Mouse (Mus musculus) heart, embryonic 13.5 days (tissue): ENCODE data around the gene Nxph1. TPM values are rescaled to one million over a fixed set of nuclear protein-coding genes. Genes with fewer than 3 reads are reported as not detected.

Experiments used
- ATAC-seq: fragments of 200-750 bp; cut with Nextera tagmentation; 2 replicates; pipeline ENCODE4 v1.8.0; 2017; ENCODE audit warnings: moderate TSS enrichment; ENCODE audit not compliant: insufficient number of reproducible peaks, low FRiP score, low TSS enrichment; ENCODE audit errors: extremely low read depth
- H3K27ac ChIP-seq: fragments of 300-500 bp; sonication (generic); replicated peaks from 2 replicates; pipeline ENCODE4 v1.5.1; 2015; ENCODE audit warnings: moderate library complexity, mild to moderate bottlenecking, inconsistent platforms
- H3K27me3 ChIP-seq: fragments of 300-500 bp; sonication (generic); replicated peaks from 2 replicates; pipeline ENCODE4 v1.6.1; 2015; ENCODE audit warnings: mild to moderate bottlenecking, inconsistent platforms
- H3K36me3 ChIP-seq: fragments of 300-500 bp; sonication (generic); 2 replicates; pipeline ENCODE4 v1.6.1; 2015; ENCODE audit warnings: mild to moderate bottlenecking, inconsistent platforms
- H3K4me1 ChIP-seq: fragments of 300-500 bp; sonication (generic); 2 replicates; pipeline ENCODE4 v1.6.1; 2015; ENCODE audit warnings: inconsistent platforms
- H3K4me2 ChIP-seq: fragments of 300-500 bp; sonication (generic); 2 replicates; pipeline ENCODE4 v1.6.1; 2015; ENCODE audit warnings: inconsistent platforms, mild to moderate bottlenecking, moderate library complexity
- H3K4me3 ChIP-seq: fragments of 300-500 bp; sonication (generic); 2 replicates; pipeline ENCODE4 v1.5.1; 2015; ENCODE audit warnings: moderate library complexity, mild to moderate bottlenecking, inconsistent platforms
- H3K9ac ChIP-seq: fragments of 300-500 bp; sonication (generic); 2 replicates; pipeline ENCODE4 v1.6.1; 2015; ENCODE audit warnings: inconsistent platforms, mild to moderate bottlenecking, moderate library complexity
- H3K9me3 ChIP-seq: fragments of 300-500 bp; sonication (generic); 2 replicates; pipeline ENCODE4 v1.6.1; 2016; ENCODE audit warnings: inconsistent platforms
- WGBS: fragments of 180-500 bp; shearing (Covaris S2); methylation state at CpG from one replicate; pipeline ENCODE4 v1.1.7; 2015; ENCODE audit warnings: mixed read lengths; 5-methylcytosine and 5-hydroxymethylcytosine counted together
- polyA plus RNA-seq: library from polyadenylated mRNA; unstranded; fragments of >200 nt; fragmentation: Nextera tagmentation; extraction: Ambion mirVana; gene quantifications from 2 replicates; pipeline ENCODE4 v1.2.1, GENCODE M21; 2015

Gene Nxph1
- polyA plus RNA-seq, 1 experiment from 2014 or later = 0.09 TPM

DNA sequence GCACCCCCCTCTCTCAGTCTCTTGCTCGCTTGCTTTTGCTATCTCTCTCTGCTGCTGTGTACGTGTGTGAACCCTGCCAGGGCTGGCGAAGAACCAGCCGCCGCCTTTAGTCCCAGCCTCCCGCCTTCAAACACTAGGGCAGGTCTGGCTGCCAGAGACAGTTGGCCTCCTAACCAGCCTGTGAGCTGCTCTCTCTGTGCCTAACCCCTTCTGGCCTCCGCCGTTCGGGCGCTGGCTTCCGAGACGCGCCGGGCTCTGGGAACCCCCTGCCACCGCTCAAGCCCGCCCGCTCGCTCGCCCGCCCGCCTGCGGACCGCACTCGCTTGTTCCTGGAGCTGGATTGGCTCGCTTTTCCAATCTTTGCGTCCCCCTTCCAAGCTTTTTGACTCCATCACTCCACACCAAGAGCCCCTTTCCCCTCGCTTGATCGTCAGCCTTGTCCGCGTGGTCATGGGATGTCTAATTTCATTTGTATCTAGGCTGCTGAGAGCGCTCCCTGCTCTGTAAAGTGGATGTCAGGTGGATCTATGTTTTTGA is 1.5 kb downstream of the Nxph1 start:
- Histone ChIP-seq H3K27ac (no peak overlapping the region), H3K27me3 (peaks cover 86% of the 10 kb centered on the region), H3K4me3 (peak overlapping the region; percentile 37), H3K9me3 (no peaks in the 10 kb centered on the region), H3K36me3 (no peaks in the 10 kb centered on the region), H3K4me2 (peak overlapping the region; percentile 67), H3K4me1 (peaks cover 30% of the 10 kb centered on the region), H3K9ac (no peak overlapping the region)
- ATAC-seq = no peak
- 1% methylated on average over 23 of the region's 31 CpGs for WGBS

DNA sequence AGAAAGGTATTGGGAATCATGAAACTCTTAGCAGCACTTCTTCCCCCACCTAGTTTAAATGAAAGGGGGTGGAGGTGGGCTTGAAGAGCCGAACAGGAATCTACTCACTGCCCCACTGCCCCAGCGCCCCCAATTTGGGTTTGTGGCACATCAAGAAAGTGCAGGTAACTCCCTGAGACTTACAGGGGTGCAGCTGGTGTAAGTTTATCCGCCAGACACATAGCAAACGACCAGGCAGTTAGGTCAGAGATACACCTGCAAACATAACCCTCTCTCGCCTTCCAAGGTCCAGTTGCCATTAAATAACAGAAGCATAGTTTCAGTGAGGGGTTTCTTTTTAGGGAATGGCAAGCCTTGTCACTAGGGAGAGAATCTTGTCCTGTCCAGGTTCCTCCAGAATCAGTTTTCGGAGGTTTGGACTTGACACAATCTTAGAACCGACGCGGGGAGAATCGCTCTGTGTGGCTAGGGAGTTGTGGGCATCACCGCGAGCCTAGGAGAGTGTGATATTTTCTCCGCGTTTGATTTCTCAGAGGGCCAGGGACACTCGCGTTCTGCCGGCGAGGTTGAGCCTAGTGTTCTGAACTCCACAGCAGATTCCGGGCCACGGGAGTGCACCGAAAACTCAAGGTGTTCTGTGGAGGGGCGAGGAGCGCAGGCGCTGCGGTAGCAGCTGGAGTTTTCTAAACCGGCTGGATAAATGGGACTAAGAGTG is 2.5 kb downstream of the Nxph1 start:
- Histone ChIP-seq H3K27ac (no peak overlapping the region), H3K4me2 (peak overlapping the region; percentile 71)
- no peak for ATAC-seq

DNA sequence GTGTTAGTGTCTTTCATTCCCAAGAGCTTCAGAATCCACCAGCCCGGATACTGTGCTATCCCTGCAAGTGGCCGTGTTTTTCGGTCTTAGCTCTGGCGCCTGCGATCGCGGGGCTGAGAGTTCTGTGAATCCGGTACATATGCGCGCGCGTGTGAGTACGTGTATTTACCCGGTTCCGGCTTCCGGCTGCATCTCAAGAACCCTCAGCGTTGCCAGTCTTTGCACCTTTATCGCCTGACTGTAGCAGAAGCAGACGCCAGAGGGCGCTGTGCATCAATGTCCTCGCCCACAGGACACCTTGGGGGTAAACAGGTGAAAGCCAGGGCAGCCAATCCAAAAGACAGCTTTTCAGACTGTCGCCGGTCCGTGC is 3.1 kb downstream of the Nxph1 start:
- 0% methylated on average over 24 of the region's 24 CpGs for WGBS
- no peak overlapping the region for H3K9ac ChIP-seq
- ATAC-seq = no peak

More for the DNA sequence above, 2.5 kb downstream of the Nxph1 start:
- 3% methylated on average over 26 of the region's 26 CpGs for WGBS
- Histone ChIP-seq H3K4me1 (peaks cover 30% of the 10 kb centered on the region), H3K27me3 (peaks cover 95% of the 10 kb centered on the region), H3K9me3 (no peaks in the 10 kb centered on the region), H3K36me3 (no peaks in the 10 kb centered on the region), H3K4me3 (peak overlapping the region; percentile 47), H3K9ac (no peak overlapping the region)

DNA sequence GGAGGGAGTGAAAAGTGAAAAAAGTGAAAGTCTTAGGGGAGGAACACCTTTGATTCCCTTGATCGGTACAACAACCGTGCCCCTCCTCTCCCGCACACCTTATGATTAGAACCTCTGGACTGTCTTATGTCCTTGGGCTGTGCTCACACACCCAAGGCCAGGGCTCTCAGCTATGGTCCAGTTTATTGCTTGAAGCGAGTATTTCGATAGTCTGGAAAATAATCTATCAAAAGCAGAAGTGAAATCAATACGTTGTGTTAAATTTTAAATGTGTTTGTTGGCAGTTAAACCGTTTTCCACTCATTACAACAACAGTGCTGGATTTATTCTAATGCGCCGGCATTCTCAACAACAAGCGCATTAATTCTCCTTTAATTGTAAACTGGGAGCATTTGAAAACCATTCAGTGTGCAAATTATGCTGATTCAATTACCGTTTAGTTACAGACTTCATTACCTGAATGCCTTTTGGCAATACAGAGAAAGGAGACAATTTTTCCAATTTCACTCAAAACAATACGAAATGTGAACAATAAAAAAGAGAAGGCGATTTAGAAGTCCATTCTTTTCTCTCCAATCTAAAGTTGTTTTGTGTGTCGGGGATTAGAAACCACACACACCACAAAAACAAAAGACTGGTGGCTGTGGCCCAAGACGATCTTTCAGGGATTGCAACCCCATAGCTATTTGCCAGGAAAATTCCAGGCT is 3.8 kb downstream of the Nxph1 start:
- Histone ChIP-seq H3K36me3 (no peaks in the 10 kb centered on the region), H3K27ac (no peak overlapping the region), H3K27me3 (peaks cover 97% of the 10 kb centered on the region), H3K4me2 (peak overlapping the region; percentile 71), H3K9ac (no peak overlapping the region), H3K9me3 (no peaks in the 10 kb centered on the region), H3K4me3 (no peak overlapping the region; the same call in 1 of the 2 replicates), H3K4me1 (peaks cover 30% of the 10 kb centered on the region)
- WGBS = 24% methylated on average over 15 of the region's 15 CpGs
- ATAC-seq = no peak

More for the DNA sequence above, 3.1 kb downstream of the Nxph1 start:
- Histone ChIP-seq H3K4me1 (peaks cover 30% of the 10 kb centered on the region), H3K36me3 (no peaks in the 10 kb centered on the region), H3K4me2 (peak overlapping the region; percentile 71), H3K27ac (no peak overlapping the region), H3K9me3 (no peaks in the 10 kb centered on the region), H3K27me3 (peaks cover 96% of the 10 kb centered on the region), H3K4me3 (peak overlapping the region; percentile 47)

DNA sequence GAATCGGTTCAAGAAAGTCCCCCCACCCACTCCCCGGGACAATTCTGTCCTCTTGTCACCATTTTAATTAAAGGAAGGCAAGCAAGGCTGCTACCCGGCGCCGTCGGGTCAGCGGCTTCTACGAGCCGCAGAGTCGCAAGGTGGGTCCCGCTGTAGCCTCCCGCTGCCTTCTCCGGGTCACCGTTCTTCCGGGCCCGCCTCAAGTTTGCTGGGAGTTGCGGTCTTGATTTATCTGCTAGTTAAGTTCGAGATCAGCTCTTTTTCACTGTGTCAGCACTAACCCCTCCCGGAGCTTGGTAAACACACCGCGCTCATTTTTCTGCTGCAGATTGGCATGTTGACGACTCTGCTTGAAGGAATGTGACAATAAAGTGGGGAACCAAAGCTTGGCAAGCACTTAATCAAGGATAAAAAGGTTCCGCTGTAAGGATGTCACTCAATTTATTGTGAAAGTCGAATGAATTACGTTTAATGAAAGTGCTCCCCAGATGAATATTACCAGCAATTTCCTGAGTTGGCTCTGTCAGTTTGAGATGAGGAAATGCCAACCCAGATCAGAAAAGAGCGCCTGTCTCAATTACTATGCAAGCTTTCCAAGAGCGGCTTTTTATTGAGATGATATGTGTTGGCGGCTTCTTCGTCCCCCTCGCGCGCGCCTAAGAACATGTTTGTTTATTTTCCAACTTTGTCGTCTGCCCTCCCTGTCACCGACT is 7.7 kb downstream of the Nxph1 start:
- Histone ChIP-seq H3K4me1 (peaks cover 15% of the 10 kb centered on the region), H3K27ac (no peak overlapping the region), H3K9ac (no peak overlapping the region), H3K4me3 (peak overlapping the region; percentile 9; the same call in 1 of the 2 replicates), H3K36me3 (no peaks in the 10 kb centered on the region), H3K27me3 (peaks cover 91% of the 10 kb centered on the region), H3K9me3 (no peaks in the 10 kb centered on the region), H3K4me2 (no peak overlapping the region)
- no peak for ATAC-seq
- WGBS = 1% methylated on average over 35 of the region's 35 CpGs

DNA sequence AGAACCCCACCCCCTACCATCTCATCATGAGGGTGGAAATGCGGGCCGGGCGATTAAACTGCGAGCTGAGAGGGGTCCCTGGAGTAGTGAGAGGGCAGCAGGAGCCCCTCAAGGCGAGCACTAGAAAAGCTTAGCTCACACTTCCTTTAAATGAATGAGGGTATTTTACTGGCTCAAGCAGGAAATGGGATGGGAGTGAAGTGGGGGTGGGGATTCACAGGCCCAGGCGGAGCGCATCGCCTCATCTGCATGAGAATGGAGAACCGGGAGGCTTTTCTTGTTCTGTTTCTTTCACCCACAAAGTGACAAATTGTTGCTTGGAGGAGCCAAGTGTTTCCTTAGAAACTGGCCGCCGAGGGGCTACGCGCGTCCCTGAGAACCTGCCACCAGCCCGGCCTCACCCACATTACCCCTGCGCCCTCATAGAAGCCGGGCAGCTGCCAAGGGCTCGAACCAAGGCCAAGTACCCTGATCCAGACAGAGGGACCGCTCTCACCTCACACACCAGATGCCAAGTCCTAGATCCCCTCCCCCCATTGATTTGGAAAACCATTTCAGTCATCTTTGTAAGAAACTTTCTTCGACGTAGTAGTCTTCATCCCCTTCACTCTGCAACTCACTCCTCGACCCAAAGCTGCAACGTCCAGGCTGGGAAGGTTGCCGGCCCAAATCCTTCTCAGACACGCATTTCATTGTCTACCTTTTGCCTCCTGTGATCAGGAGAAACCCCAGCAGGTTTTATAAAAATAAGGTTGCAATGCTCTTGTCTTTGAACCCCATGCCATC is 8.7 kb downstream of the Nxph1 start:
- H3K27ac ChIP-seq = no peak overlapping the region
- no peak for ATAC-seq
- WGBS = 2% methylated on average over 25 of the region's 25 CpGs

DNA sequence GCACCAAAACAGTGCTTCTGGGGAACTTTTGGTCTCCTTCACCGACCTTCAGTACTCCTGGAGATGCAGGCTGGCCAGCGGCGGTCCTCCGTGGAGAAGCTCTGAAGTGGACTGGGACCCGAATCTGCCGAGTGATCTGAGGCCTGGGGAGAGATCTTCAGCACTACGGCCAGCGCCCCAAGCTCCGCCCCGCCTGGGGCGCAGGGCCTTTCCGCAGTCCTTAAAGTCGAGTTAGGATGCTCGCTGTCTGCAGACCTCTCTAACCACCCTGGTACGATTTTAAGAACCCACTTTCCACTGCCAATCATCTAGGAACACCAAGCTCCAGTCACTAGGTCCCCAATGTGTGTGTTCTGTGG is 9.3 kb downstream of the Nxph1 start:
- H3K27me3 ChIP-seq = peaks cover 75% of the 10 kb centered on the region
- H3K4me2 ChIP-seq = peak overlapping the region; percentile 49
- no peaks in the 10 kb centered on the region for H3K36me3 ChIP-seq
- H3K4me1 ChIP-seq = peaks cover 9% of the 10 kb centered on the region
- no peak for ATAC-seq
- no peak overlapping the region for H3K9ac ChIP-seq
- H3K9me3 ChIP-seq = no peaks in the 10 kb centered on the region
- H3K27ac ChIP-seq = no peak overlapping the region
- under 1% methylated on average over 15 of the region's 15 CpGs for WGBS
- no peak overlapping the region; the same call in 1 of the 2 replicates for H3K4me3 ChIP-seq

More for the DNA sequence above, 8.7 kb downstream of the Nxph1 start:
- peaks cover 9% of the 10 kb centered on the region for H3K4me1 ChIP-seq
- H3K9ac ChIP-seq = no peak overlapping the region
- no peak overlapping the region for H3K4me2 ChIP-seq
- H3K36me3 ChIP-seq = no peaks in the 10 kb centered on the region
- no peaks in the 10 kb centered on the region for H3K9me3 ChIP-seq
- no peak overlapping the region for H3K4me3 ChIP-seq
- H3K27me3 ChIP-seq = peaks cover 81% of the 10 kb centered on the region

DNA sequence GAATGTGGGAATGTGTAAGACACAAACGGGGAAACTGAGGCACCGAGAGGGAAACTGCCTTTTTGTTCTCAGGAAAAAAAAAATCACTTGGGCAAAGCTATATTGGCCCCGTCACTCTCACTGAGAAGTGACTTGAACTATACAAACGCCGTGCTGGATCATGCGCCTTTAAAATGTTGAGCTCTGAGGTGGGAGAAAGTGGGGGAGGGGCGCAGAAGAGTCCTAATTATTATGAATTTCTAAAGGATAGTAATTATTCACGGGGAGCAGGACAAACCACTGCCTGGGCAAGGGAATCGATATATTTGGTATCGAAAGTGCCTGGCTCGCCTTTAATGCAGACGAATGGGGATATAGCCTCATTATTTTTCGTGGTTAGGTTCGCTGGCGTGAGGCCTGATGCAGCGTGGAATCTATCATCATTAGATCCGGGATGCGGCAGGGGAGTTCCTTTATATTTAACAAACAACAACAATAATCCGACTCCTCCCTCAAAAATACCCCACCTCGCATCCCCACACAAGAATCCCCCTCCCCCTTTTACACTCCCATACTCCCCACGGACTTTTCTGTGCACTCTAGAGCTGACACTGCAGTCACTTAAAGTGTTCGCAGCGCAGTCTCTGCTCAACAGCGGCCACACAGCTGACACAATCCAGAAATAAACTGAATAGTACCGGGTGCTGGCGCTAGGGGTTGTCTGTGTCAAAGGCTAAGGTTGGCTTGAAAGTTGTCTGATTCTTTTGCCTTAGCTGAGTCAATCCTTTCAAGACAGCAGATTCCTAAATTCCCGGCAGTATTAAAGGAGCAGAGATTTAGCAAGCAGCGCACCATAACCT is 10.1 kb downstream of the Nxph1 start:
- Histone ChIP-seq H3K9me3 (no peaks in the 10 kb centered on the region), H3K36me3 (no peaks in the 10 kb centered on the region), H3K4me1 (peaks cover 9% of the 10 kb centered on the region), H3K4me2 (peak overlapping the region; percentile 49), H3K9ac (no peak overlapping the region), H3K27ac (no peak overlapping the region), H3K4me3 (0 out of 2 replicates have a peak overlapping the region, but pooled peaks have one; percentile 6), H3K27me3 (peaks cover 67% of the 10 kb centered on the region)
- 3% methylated on average over 28 of the region's 28 CpGs for WGBS
- no peak for ATAC-seq

DNA sequence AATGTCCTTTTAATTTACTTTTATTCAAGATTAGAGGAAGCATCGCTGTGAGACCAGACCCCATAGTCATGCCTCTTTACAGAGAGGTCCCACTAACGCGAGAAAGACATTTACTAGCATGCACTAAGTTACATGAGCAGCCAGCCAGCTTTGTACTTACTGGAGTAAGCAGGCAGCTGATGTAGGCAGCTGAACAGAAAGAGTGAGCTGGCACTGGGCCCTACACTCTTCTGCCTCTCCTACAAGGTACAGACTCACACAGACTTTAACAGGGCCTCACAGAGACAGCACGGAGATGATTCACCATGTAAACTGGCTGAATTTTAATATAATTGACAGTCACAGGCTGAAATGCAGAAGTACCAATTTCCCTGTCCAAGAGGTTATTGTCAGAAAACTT is 11.6 kb downstream of the Nxph1 start:
- Histone ChIP-seq H3K4me3 (no peak overlapping the region), H3K36me3 (no peaks in the 10 kb centered on the region), H3K27me3 (peaks cover 53% of the 10 kb centered on the region), H3K9ac (no peak overlapping the region), H3K4me1 (peaks cover 9% of the 10 kb centered on the region), H3K9me3 (no peaks in the 10 kb centered on the region), H3K4me2 (no peak overlapping the region), H3K27ac (no peak overlapping the region)
- 70% methylated on average over 4 of the region's 4 CpGs for WGBS
- no peak for ATAC-seq

DNA sequence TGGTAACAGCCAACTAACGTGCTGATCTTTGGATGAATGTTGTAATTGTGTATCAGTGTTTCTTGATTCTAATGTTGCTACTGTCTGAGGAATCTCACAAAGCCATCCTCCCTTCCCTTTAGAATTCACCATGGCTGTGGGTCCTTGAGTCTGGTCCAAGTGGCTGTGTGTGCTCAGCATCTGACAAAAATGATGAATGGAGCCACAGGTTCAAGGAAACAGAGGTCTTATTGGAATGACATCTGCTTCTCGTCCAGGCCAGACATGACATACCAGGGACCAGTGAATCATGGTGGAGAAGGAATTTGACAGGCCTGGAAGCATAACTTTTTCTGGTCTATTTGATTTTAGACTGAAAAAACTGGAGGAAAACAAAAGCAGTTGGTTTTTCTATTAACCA is 22.3 kb downstream of the Nxph1 start:
- 45% methylated on average over 2 of the region's 2 CpGs for whole genome bisulfite sequencing
- H3K27me3 ChIP-seq = no peaks in the 10 kb centered on the region
- no peak overlapping the region for H3K9ac ChIP-seq
- H3K9me3 ChIP-seq = no peaks in the 10 kb centered on the region
- ATAC-seq = no peak
- no peaks in the 10 kb centered on the region for H3K4me1 ChIP-seq
- H3K4me3 ChIP-seq = no peak overlapping the region
- no peak overlapping the region for H3K27ac ChIP-seq
- no peak overlapping the region for H3K4me2 ChIP-seq
- H3K36me3 ChIP-seq = no peaks in the 10 kb centered on the region
